Mouse (Mus musculus): ENCODE data around the gene Cdh16. TPM values are rescaled to one million over a fixed set of nuclear protein-coding genes. Genes with fewer than 3 reads are reported as not detected.

Cdh16 gene
- polyA plus RNA-seq, 1 experiment = not detected

- no peak overlapping the region for H3K9ac ChIP-seq (ENCODE audit: low read depth, poor library complexity, severe bottlenecking)
- H3K9me3 ChIP-seq (replicated peaks; ENCODE audit: control insufficient read depth, insufficient read depth, low read length, poor library complexity, severe bottlenecking) = no peaks in the 10 kb centered on the region
- no peak overlapping the region for H3K27ac ChIP-seq (ENCODE audit: insufficient read depth, low read length)
- no peak overlapping the region for H3K4me3 ChIP-seq (ENCODE audit: low read depth, low read length)
- H3K36me3 ChIP-seq (ENCODE audit: control insufficient read depth, insufficient read depth, low read length, poor library complexity, severe bottlenecking) = no peaks in the 10 kb centered on the region
- no peaks in the 10 kb centered on the region for H3K4me1 ChIP-seq (ENCODE audit: control insufficient read depth, insufficient read depth, low read length)
- no peak for TF ChIP-seq EP300 (IDR thresholded peaks at IDR 0.05; ENCODE audit: insufficient read depth, low read depth, low read length)
- H3K27me3 ChIP-seq (ENCODE audit: control insufficient read depth, insufficient read depth, low read length, poor library complexity, severe bottlenecking) = no peaks in the 10 kb centered on the region
These were observed 16.3 kb downstream of the Cdh16 start for GRCm38 (mm10) chr8:104607944-104608343.

GRCm38 (mm10) chr8:104606329-104606728, 17.9 kb downstream of the Cdh16 start:
- Histone ChIP-seq H3K27me3 (ENCODE audit: control insufficient read depth, insufficient read depth, low read length, poor library complexity, severe bottlenecking) (no peaks in the 10 kb centered on the region), H3K36me3 (ENCODE audit: control insufficient read depth, insufficient read depth, low read length, poor library complexity, severe bottlenecking) (no peaks in the 10 kb centered on the region), H3K4me1 (ENCODE audit: control insufficient read depth, insufficient read depth, low read length) (no peaks in the 10 kb centered on the region), H3K4me3 (ENCODE audit: low read depth, low read length) (no peak overlapping the region), H3K27ac (ENCODE audit: insufficient read depth, low read length) (no peak overlapping the region), H3K9me3 (replicated peaks; ENCODE audit: control insufficient read depth, insufficient read depth, low read length, poor library complexity, severe bottlenecking) (no peaks in the 10 kb centered on the region), H3K9ac (ENCODE audit: low read depth, poor library complexity, severe bottlenecking) (no peak overlapping the region)
- TF ChIP-seq CTCF (IDR thresholded peaks at IDR 0.05; ENCODE audit: low read depth, low read length) = no peak
- TF ChIP-seq EP300 (IDR thresholded peaks at IDR 0.05; ENCODE audit: insufficient read depth, low read depth, low read length) = no peak
- no peak for TF ChIP-seq POLR2A (IDR thresholded peaks at IDR 0.05; ENCODE audit: insufficient read depth, low read length)

GRCm38 (mm10) chr8:104603245-104603593, 21.0 kb downstream of the Cdh16 start:
- H3K27ac ChIP-seq (ENCODE audit: insufficient read depth, low read length) = no peak overlapping the region
- no peaks in the 10 kb centered on the region for H3K27me3 ChIP-seq (ENCODE audit: control insufficient read depth, insufficient read depth, low read length, poor library complexity, severe bottlenecking)
- H3K9ac ChIP-seq (ENCODE audit: low read depth, poor library complexity, severe bottlenecking) = peak overlapping the region; percentile 28; the same call in 1 of the 2 replicates
- no peaks in the 10 kb centered on the region for H3K4me1 ChIP-seq (ENCODE audit: control insufficient read depth, insufficient read depth, low read length)
- H3K4me3 ChIP-seq (ENCODE audit: low read depth, low read length) = no peak overlapping the region
- TF ChIP-seq POLR2A (IDR thresholded peaks at IDR 0.05; ENCODE audit: insufficient read depth, low read length) = no peak
- TF ChIP-seq EP300 (IDR thresholded peaks at IDR 0.05; ENCODE audit: insufficient read depth, low read depth, low read length) = no peak
- TF ChIP-seq CTCF (IDR thresholded peaks at IDR 0.05; ENCODE audit: low read depth, low read length) = no peak
- no peaks in the 10 kb centered on the region for H3K9me3 ChIP-seq (replicated peaks; ENCODE audit: control insufficient read depth, insufficient read depth, low read length, poor library complexity, severe bottlenecking)
- H3K36me3 ChIP-seq (ENCODE audit: control insufficient read depth, insufficient read depth, low read length, poor library complexity, severe bottlenecking) = no peaks in the 10 kb centered on the region

GRCm38 (mm10) chr8:104602468-104603244, 21.5 kb downstream of the Cdh16 start:
- TF ChIP-seq EP300 (IDR thresholded peaks at IDR 0.05; ENCODE audit: insufficient read depth, low read depth, low read length) (0 out of 2 replicates have a peak, but pooled peaks have one; percentile 50), POLR2A (IDR thresholded peaks at IDR 0.05; ENCODE audit: insufficient read depth, low read length) (no peak), CTCF (IDR thresholded peaks at IDR 0.05; ENCODE audit: low read depth, low read length) (peak; percentile 99)
- Histone ChIP-seq H3K9me3 (replicated peaks; ENCODE audit: control insufficient read depth, insufficient read depth, low read length, poor library complexity, severe bottlenecking) (no peaks in the 10 kb centered on the region), H3K4me3 (ENCODE audit: low read depth, low read length) (peak overlapping the region; percentile 45), H3K27me3 (ENCODE audit: control insufficient read depth, insufficient read depth, low read length, poor library complexity, severe bottlenecking) (no peaks in the 10 kb centered on the region), H3K36me3 (ENCODE audit: control insufficient read depth, insufficient read depth, low read length, poor library complexity, severe bottlenecking) (no peaks in the 10 kb centered on the region), H3K27ac (ENCODE audit: insufficient read depth, low read length) (peak overlapping the region; percentile 31), H3K4me1 (ENCODE audit: control insufficient read depth, insufficient read depth, low read length) (no peaks in the 10 kb centered on the region), H3K9ac (ENCODE audit: low read depth, poor library complexity, severe bottlenecking) (peak overlapping the region; percentile 28)

- no peaks in the 10 kb centered on the region for H3K9me3 ChIP-seq (replicated peaks; ENCODE audit: control insufficient read depth, insufficient read depth, low read length, poor library complexity, severe bottlenecking)
- H3K27me3 ChIP-seq (ENCODE audit: control insufficient read depth, insufficient read depth, low read length, poor library complexity, severe bottlenecking) = no peaks in the 10 kb centered on the region
- 0 out of 2 replicates have a peak, but pooled peaks cover 4% of the 10 kb centered on the region for H3K36me3 ChIP-seq (ENCODE audit: control insufficient read depth, insufficient read depth, low read length, poor library complexity, severe bottlenecking)
- H3K9ac ChIP-seq (ENCODE audit: low read depth, poor library complexity, severe bottlenecking) = peak overlapping the region; percentile 90
- TF ChIP-seq POLR2A (IDR thresholded peaks at IDR 0.05; ENCODE audit: insufficient read depth, low read length) (no peak), CTCF (IDR thresholded peaks at IDR 0.05; ENCODE audit: low read depth, low read length) (no peak), EP300 (IDR thresholded peaks at IDR 0.05; ENCODE audit: insufficient read depth, low read depth, low read length) (no peak)
- no peaks in the 10 kb centered on the region for H3K4me1 ChIP-seq (ENCODE audit: control insufficient read depth, insufficient read depth, low read length)
- peak overlapping the region; percentile 31 for H3K27ac ChIP-seq (ENCODE audit: insufficient read depth, low read length)
- H3K4me3 ChIP-seq (ENCODE audit: low read depth, low read length) = peak overlapping the region; percentile 45
These were observed 22.2 kb downstream of the Cdh16 start for GRCm38 (mm10) chr8:104601941-104602371.

- H3K9me3 ChIP-seq (replicated peaks; ENCODE audit: control insufficient read depth, insufficient read depth, low read length, poor library complexity, severe bottlenecking) = no peaks in the 10 kb centered on the region
- peak overlapping the region; percentile 90 for H3K9ac ChIP-seq (ENCODE audit: low read depth, poor library complexity, severe bottlenecking)
- H3K36me3 ChIP-seq (ENCODE audit: control insufficient read depth, insufficient read depth, low read length, poor library complexity, severe bottlenecking) = peaks cover 8% of the 10 kb centered on the region; the same call in 1 of the 2 replicates
- H3K27ac ChIP-seq (ENCODE audit: insufficient read depth, low read length) = peak overlapping the region; percentile 47; the same call in 1 of the 2 replicates
- no peaks in the 10 kb centered on the region for H3K27me3 ChIP-seq (ENCODE audit: control insufficient read depth, insufficient read depth, low read length, poor library complexity, severe bottlenecking)
- TF ChIP-seq EP300 (IDR thresholded peaks at IDR 0.05; ENCODE audit: insufficient read depth, low read depth, low read length) = no peak
- no peaks in the 10 kb centered on the region for H3K4me1 ChIP-seq (ENCODE audit: control insufficient read depth, insufficient read depth, low read length)
- peak overlapping the region; percentile 49 for H3K4me3 ChIP-seq (ENCODE audit: low read depth, low read length)
These were observed 22.8 kb downstream of the Cdh16 start for GRCm38 (mm10) chr8:104601386-104601785.

All from ES-Bruce4 (cell line).